Mouse (Mus musculus) embryonic fibroblast, embryonic 13.5 days (primary cell): ENCODE measurements at regions not wholly inside any gene's neighbourhood (a gene's known extent, or its start where the extent isn't known, plus 50 kb on each side); places are given as distances from the start of the nearest gene placed in this dataset.

Experiments
- H3K27ac ChIP-seq: 2 replicates; pipeline ENCODE4 v1.5.1; 2012; ENCODE audit warnings: low read length, control low read depth, inconsistent platforms; ENCODE audit not compliant: insufficient read depth
- H3K4me1 ChIP-seq: 2 replicates; pipeline ENCODE4 v1.6.1; 2011; ENCODE audit warnings: low read length; ENCODE audit not compliant: control insufficient read depth, insufficient read depth
- H3K4me3 ChIP-seq: 2 replicates; pipeline ENCODE4 v1.5.1; 2011; ENCODE audit warnings: mild to moderate bottlenecking, control low read depth, low read length; ENCODE audit not compliant: insufficient read depth
- CTCF ChIP-seq: IDR thresholded peaks from 2 replicates; pipeline ENCODE4 v1.5.1; 2011; ENCODE audit warnings: mild to moderate bottlenecking, control low read depth, low read length, moderate library complexity, borderline replicate concordance; ENCODE audit not compliant: insufficient read depth
- POLR2A ChIP-seq: IDR thresholded peaks from 2 replicates; pipeline ENCODE4 v1.6.1; 2011; ENCODE audit warnings: low read depth, mild to moderate bottlenecking, control low read depth, low read length, moderate library complexity

- no peaks in the 10 kb centered on the region for H3K4me1 ChIP-seq
These were observed 230.5 kb downstream of the Gm5426 start for GRCm38 (mm10) chr10:96366871-96367270.

GRCm38 (mm10) chr10:96370547-96371320 lies 234.3 kb downstream of the Gm5426 start:
- TF ChIP-seq POLR2A (no peak), CTCF (no peak)
- Histone ChIP-seq H3K4me3 (no peak overlapping the region), H3K4me1 (0 out of 2 replicates have a peak, but pooled peaks cover 2% of the 10 kb centered on the region), H3K27ac (no peak overlapping the region)

More at GRCm38 (mm10) chr10:96366871-96367270, 230.5 kb downstream of the Gm5426 start:
- Histone ChIP-seq H3K4me3 (no peak overlapping the region), H3K27ac (no peak overlapping the region)
- TF ChIP-seq CTCF (no peak), POLR2A (no peak)

GRCm38 (mm10) chr10:96371321-96371653 lies 234.9 kb downstream of the Gm5426 start:
- Histone ChIP-seq H3K27ac (no peak overlapping the region), H3K4me1 (0 out of 2 replicates have a peak, but pooled peaks cover 2% of the 10 kb centered on the region), H3K4me3 (no peak overlapping the region)
- TF ChIP-seq POLR2A (no peak), CTCF (no peak)

GRCm38 (mm10) chr10:96372616-96373346 lies 236.4 kb downstream of the Gm5426 start:
- TF ChIP-seq POLR2A: no peak
- TF ChIP-seq CTCF: no peak
- Histone ChIP-seq H3K4me1 (0 out of 2 replicates have a peak, but pooled peaks cover 2% of the 10 kb centered on the region), H3K4me3 (no peak overlapping the region), H3K27ac (no peak overlapping the region)

- Histone ChIP-seq H3K4me3 (no peak overlapping the region), H3K4me1 (0 out of 2 replicates have a peak, but pooled peaks cover 2% of the 10 kb centered on the region), H3K27ac (no peak overlapping the region)
- TF ChIP-seq POLR2A: no peak
These were observed 237.1 kb downstream of the Gm5426 start for GRCm38 (mm10) chr10:96373481-96373880.

- no peak overlapping the region for H3K27ac ChIP-seq
- 0 out of 2 replicates have a peak, but pooled peaks cover 2% of the 10 kb centered on the region for H3K4me1 ChIP-seq
- no peak overlapping the region for H3K4me3 ChIP-seq
- TF ChIP-seq CTCF: no peak
- TF ChIP-seq POLR2A: no peak
These were observed 238.1 kb downstream of the Gm5426 start for GRCm38 (mm10) chr10:96374293-96375069.

GRCm38 (mm10) chr10:96375070-96375447 lies 238.7 kb downstream of the Gm5426 start:
- Histone ChIP-seq H3K27ac (no peak overlapping the region), H3K4me3 (no peak overlapping the region), H3K4me1 (0 out of 2 replicates have a peak, but pooled peaks cover 2% of the 10 kb centered on the region)
- TF ChIP-seq POLR2A (no peak), CTCF (no peak)

GRCm38 (mm10) chr10:96377549-96377948 lies 239.3 kb upstream of the Btg1 start:
- no peak overlapping the region for H3K27ac ChIP-seq
- TF ChIP-seq CTCF (no peak), POLR2A (no peak)
- no peaks in the 10 kb centered on the region for H3K4me1 ChIP-seq
- H3K4me3 ChIP-seq: no peak overlapping the region

GRCm38 (mm10) chr10:96379016-96379771 lies 237.6 kb upstream of the Btg1 start:
- H3K4me1 ChIP-seq: no peaks in the 10 kb centered on the region
- H3K27ac ChIP-seq: no peak overlapping the region
- TF ChIP-seq CTCF (no peak), POLR2A (no peak)
- no peak overlapping the region for H3K4me3 ChIP-seq
